Mouse (Mus musculus): ENCODE measurements around the gene Tspan7. TPM values are rescaled to one million over a fixed set of nuclear protein-coding genes. Genes with fewer than 3 reads are reported as not detected.

The Tspan7 gene
- total and polyA plus RNA-seq, 3 experiments = 120 to 150 (median 128) TPM

DNA sequence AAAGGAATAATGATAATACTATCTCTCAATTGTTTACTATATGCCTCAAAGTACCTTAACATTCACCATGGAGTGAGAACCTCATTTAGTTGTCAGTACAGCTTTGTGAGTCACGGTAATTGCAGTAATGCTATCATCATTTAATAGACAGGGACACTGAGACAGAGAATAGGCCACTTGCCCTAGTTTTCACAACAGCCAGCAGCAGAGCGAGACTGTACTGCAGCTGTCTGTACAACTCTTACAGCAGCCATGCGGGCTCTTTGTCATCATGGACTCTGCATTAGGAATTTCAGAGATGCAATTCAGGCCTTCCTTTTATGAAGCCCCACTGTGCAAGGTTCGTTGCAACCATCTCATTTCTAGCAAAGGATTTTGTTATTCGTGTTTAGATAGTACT is 72.6 kb downstream of the Tspan7 start:
- H3K36me3 ChIP-seq (ENCODE audit: control insufficient read depth, insufficient read depth, low read length) = peaks cover 2% of the 10 kb centered on the region; the same call in 1 of the 2 replicates
- intact Hi-C loops (cut with DNase I) = loop anchor here (5.0 kb wide), 1 partner anchor 70 kb away; the partner anchor contains the start of gene Tspan7
- 74% methylated on average over 5 of the region's 5 CpGs for whole genome bisulfite sequencing
- no peak for TF ChIP-seq CTCF (IDR thresholded peaks at IDR 0.05)
- TF ChIP-seq EP300 (IDR thresholded peaks at IDR 0.05; ENCODE audit: insufficient read depth, low read depth, low read length) = no peak
- no peak for TF ChIP-seq POLR2A (IDR thresholded peaks at IDR 0.05; ENCODE audit: insufficient read depth, low read depth, low read length)
- no peak overlapping the region for H3K9ac ChIP-seq (ENCODE audit: low read depth, low read length)
- DNase-seq = no peak
- peaks cover 2% of the 10 kb centered on the region for H3K4me1 ChIP-seq (ENCODE audit: control insufficient read depth, insufficient read depth, low read length)
- no peak overlapping the region for H3K4me3 ChIP-seq
- H3K27ac ChIP-seq = no peak overlapping the region
- no peaks in the 10 kb centered on the region for H3K79me2 ChIP-seq (replicated peaks; ENCODE audit: control insufficient read depth, insufficient read depth, low read length)
- no peaks in the 10 kb centered on the region for H3K27me3 ChIP-seq (ENCODE audit: control insufficient read depth, insufficient read depth, low read length)

DNA sequence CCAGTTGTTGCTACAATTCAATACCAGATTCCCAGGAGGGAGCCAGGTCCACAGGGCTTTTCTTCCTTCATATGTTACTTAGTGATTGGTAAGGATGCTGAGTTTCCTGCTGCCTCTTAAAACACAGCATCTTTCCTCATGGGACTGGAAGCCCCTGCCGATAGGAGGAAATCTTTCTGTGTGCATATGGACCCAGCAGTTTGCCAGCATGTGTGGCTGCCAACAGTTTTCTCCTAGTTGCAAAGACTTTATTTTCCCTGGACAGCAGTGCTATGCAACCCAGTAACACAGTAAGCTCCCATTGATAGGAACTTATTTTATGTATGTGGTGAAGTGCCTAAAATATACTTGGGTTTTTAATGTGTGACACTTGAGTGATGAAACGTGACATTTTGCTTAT is 73.7 kb downstream of the Tspan7 start:
- H3K4me3 ChIP-seq = no peak overlapping the region
- H3K27ac ChIP-seq = no peak overlapping the region
- H3K9ac ChIP-seq (ENCODE audit: low read depth, low read length) = no peak overlapping the region
- no peaks in the 10 kb centered on the region for H3K79me2 ChIP-seq (replicated peaks; ENCODE audit: control insufficient read depth, insufficient read depth, low read length)
- DNase-seq = no peak
- H3K4me1 ChIP-seq (ENCODE audit: control insufficient read depth, insufficient read depth, low read length) = peaks cover 2% of the 10 kb centered on the region
- H3K27me3 ChIP-seq (ENCODE audit: control insufficient read depth, insufficient read depth, low read length) = no peaks in the 10 kb centered on the region
- intact Hi-C loops (cut with DNase I) = loop anchor here (5.0 kb wide), 1 partner anchor 71 kb away; the partner anchor contains the start of gene Tspan7
- no peak for TF ChIP-seq CTCF (IDR thresholded peaks at IDR 0.05)
- no peak for TF ChIP-seq POLR2A (IDR thresholded peaks at IDR 0.05; ENCODE audit: insufficient read depth, low read depth, low read length)
- no peak for TF ChIP-seq EP300 (IDR thresholded peaks at IDR 0.05; ENCODE audit: insufficient read depth, low read depth, low read length)
- peaks cover 2% of the 10 kb centered on the region; the same call in 1 of the 2 replicates for H3K36me3 ChIP-seq (ENCODE audit: control insufficient read depth, insufficient read depth, low read length)
- WGBS = 60% methylated on average over 2 of the region's 2 CpGs

GRCm38 (mm10) chrX:10565811-10566210 is 80.9 kb downstream of the Tspan7 start:
- intact Hi-C loops (cut with DNase I) = no loop called here

GRCm38 (mm10) chrX:10574523-10574922 is 89.6 kb downstream of the Tspan7 start:
- peak in 1 of 2 experiments; percentile 30 for DNase-seq
- 25% methylated on average over 3 of the region's 3 CpGs for WGBS
- Histone ChIP-seq H3K36me3 (ENCODE audit: control insufficient read depth, insufficient read depth, low read length) (peaks cover 5% of the 10 kb centered on the region), H3K27ac (peak overlapping the region; percentile 10), H3K27me3 (ENCODE audit: control insufficient read depth, insufficient read depth, low read length) (no peaks in the 10 kb centered on the region), H3K9ac (ENCODE audit: low read depth, low read length) (no peak overlapping the region), H3K79me2 (replicated peaks; ENCODE audit: control insufficient read depth, insufficient read depth, low read length) (no peaks in the 10 kb centered on the region), H3K4me1 (ENCODE audit: control insufficient read depth, insufficient read depth, low read length) (peaks cover 3% of the 10 kb centered on the region), H3K4me3 (no peak overlapping the region)
- intact Hi-C loops (cut with DNase I) = loop anchor here (10.0 kb wide), 1 partner anchor 140 kb away; the partner anchor contains the start of gene Mid1ip1
- TF ChIP-seq EP300 (IDR thresholded peaks at IDR 0.05; ENCODE audit: insufficient read depth, low read depth, low read length) (no peak), POLR2A (IDR thresholded peaks at IDR 0.05; ENCODE audit: insufficient read depth, low read depth, low read length) (no peak), CTCF (IDR thresholded peaks at IDR 0.05) (no peak)

More at GRCm38 (mm10) chrX:10565811-10566210, 80.9 kb downstream of the Tspan7 start:
- Histone ChIP-seq H3K4me1 (ENCODE audit: control insufficient read depth, insufficient read depth, low read length) (no peaks in the 10 kb centered on the region), H3K36me3 (ENCODE audit: control insufficient read depth, insufficient read depth, low read length) (no peaks in the 10 kb centered on the region), H3K27ac (no peak overlapping the region), H3K27me3 (ENCODE audit: control insufficient read depth, insufficient read depth, low read length) (no peaks in the 10 kb centered on the region), H3K79me2 (replicated peaks; ENCODE audit: control insufficient read depth, insufficient read depth, low read length) (no peaks in the 10 kb centered on the region), H3K4me3 (no peak overlapping the region), H3K9ac (ENCODE audit: low read depth, low read length) (no peak overlapping the region)
- TF ChIP-seq CTCF (IDR thresholded peaks at IDR 0.05) = no peak
- no peak for TF ChIP-seq POLR2A (IDR thresholded peaks at IDR 0.05; ENCODE audit: insufficient read depth, low read depth, low read length)
- TF ChIP-seq EP300 (IDR thresholded peaks at IDR 0.05; ENCODE audit: insufficient read depth, low read depth, low read length) = no peak
- no peak for DNase-seq
- 71% methylated on average over 3 of the region's 3 CpGs for WGBS

GRCm38 (mm10) chrX:10575406-10575805 is 90.4 kb downstream of the Tspan7 start:
- DNase-seq = no peak
- no peak for TF ChIP-seq EP300 (IDR thresholded peaks at IDR 0.05; ENCODE audit: insufficient read depth, low read depth, low read length)
- no peak for TF ChIP-seq CTCF (IDR thresholded peaks at IDR 0.05)
- TF ChIP-seq POLR2A (IDR thresholded peaks at IDR 0.05; ENCODE audit: insufficient read depth, low read depth, low read length) = no peak
- Histone ChIP-seq H3K27ac (peak overlapping the region; percentile 10; the same call in 1 of the 2 replicates), H3K36me3 (ENCODE audit: control insufficient read depth, insufficient read depth, low read length) (peaks cover 5% of the 10 kb centered on the region), H3K27me3 (ENCODE audit: control insufficient read depth, insufficient read depth, low read length) (no peaks in the 10 kb centered on the region), H3K79me2 (replicated peaks; ENCODE audit: control insufficient read depth, insufficient read depth, low read length) (no peaks in the 10 kb centered on the region), H3K4me3 (no peak overlapping the region), H3K9ac (ENCODE audit: low read depth, low read length) (no peak overlapping the region), H3K4me1 (ENCODE audit: control insufficient read depth, insufficient read depth, low read length) (peaks cover 3% of the 10 kb centered on the region)
- 26% methylated on average over 2 of the region's 2 CpGs for WGBS
- intact Hi-C loops (cut with DNase I) = loop anchor here (5.0 to 10.0 kb wide), 2 partner anchors 139 to 397 kb away; partner anchors contain the start of gene Mid1ip1

- Histone ChIP-seq H3K4me1 (ENCODE audit: control insufficient read depth, insufficient read depth, low read length) (peaks cover 3% of the 10 kb centered on the region), H3K27me3 (ENCODE audit: control insufficient read depth, insufficient read depth, low read length) (no peaks in the 10 kb centered on the region), H3K36me3 (ENCODE audit: control insufficient read depth, insufficient read depth, low read length) (peaks cover 5% of the 10 kb centered on the region), H3K4me3 (no peak overlapping the region), H3K27ac (no peak overlapping the region), H3K79me2 (replicated peaks; ENCODE audit: control insufficient read depth, insufficient read depth, low read length) (no peaks in the 10 kb centered on the region), H3K9ac (ENCODE audit: low read depth, low read length) (no peak overlapping the region)
- intact Hi-C loops (cut with DNase I) = loop anchor here (2.0 to 10.0 kb wide), 3 partner anchors 90 to 396 kb away; partner anchors contain the start of gene Mid1ip1
- no peak for TF ChIP-seq EP300 (IDR thresholded peaks at IDR 0.05; ENCODE audit: insufficient read depth, low read depth, low read length)
- TF ChIP-seq CTCF (IDR thresholded peaks at IDR 0.05) = no peak
- TF ChIP-seq POLR2A (IDR thresholded peaks at IDR 0.05; ENCODE audit: insufficient read depth, low read depth, low read length) = no peak
- DNase-seq = no peak
- WGBS = 52% methylated on average over 4 of the region's 4 CpGs
These were observed 91.4 kb downstream of the Tspan7 start for GRCm38 (mm10) chrX:10576349-10576748.
